Mouse (Mus musculus): ENCODE results near the gene Ttll13. TPM values are rescaled to one million over a fixed set of nuclear protein-coding genes. Genes with fewer than 3 reads are reported as not detected.

The Ttll13 gene
- polyA plus RNA-seq, 1 experiment = 0.79 TPM

DNA sequence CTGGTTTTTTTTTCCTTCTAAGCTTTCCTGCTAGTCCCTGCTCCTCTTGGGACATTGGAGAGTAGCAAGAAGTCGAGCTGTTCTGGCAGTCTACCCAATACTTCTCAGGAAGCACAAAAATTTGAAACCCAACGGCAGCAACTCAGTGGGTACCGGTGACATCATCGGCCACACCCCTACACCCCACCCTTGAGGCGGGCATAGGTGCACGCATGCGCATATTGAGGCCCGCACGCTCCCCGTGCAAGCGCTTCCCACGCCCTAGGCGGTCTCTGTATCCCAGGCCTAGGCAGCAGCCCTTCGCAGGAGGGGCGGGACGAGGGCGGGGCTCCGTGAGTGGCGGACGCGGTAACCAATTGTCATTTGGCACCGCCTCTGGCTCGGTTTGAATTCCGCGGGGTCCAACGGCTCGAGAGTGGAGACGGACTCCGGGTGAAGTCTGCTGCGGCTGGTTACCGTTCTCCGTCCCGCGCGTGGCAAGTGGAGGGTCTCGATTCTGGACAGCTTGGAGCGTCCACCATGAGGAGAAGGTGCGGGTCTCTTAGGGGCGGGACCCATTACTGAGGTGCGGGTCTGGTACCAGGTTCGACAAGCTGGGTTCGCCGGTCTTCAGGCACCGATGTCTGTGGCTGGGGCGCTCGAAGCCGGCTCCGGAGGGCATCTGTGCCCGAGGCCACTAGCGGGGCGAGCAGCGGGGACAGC lies 48.0 kb downstream of the Ttll13 start, which contains the start of gene Prc1:
Gene Prc1, plus strand, starts transcription at position 389 of the 702 bp plus-strand sequence.
- TF ChIP-seq CTCF (IDR thresholded peaks at IDR 0.05; ENCODE audit: borderline replicate concordance, extremely low read depth, insufficient read depth, insufficient read length) (no peak), POLR2A (IDR thresholded peaks at IDR 0.05; ENCODE audit: borderline replicate concordance, extremely low read depth, insufficient read depth, insufficient read length, poor library complexity, severe bottlenecking) (peak; percentile 36; the same call in 1 of the 2 replicates)
- DNase-seq (ENCODE audit: low read depth) = peak; percentile 99

DNA sequence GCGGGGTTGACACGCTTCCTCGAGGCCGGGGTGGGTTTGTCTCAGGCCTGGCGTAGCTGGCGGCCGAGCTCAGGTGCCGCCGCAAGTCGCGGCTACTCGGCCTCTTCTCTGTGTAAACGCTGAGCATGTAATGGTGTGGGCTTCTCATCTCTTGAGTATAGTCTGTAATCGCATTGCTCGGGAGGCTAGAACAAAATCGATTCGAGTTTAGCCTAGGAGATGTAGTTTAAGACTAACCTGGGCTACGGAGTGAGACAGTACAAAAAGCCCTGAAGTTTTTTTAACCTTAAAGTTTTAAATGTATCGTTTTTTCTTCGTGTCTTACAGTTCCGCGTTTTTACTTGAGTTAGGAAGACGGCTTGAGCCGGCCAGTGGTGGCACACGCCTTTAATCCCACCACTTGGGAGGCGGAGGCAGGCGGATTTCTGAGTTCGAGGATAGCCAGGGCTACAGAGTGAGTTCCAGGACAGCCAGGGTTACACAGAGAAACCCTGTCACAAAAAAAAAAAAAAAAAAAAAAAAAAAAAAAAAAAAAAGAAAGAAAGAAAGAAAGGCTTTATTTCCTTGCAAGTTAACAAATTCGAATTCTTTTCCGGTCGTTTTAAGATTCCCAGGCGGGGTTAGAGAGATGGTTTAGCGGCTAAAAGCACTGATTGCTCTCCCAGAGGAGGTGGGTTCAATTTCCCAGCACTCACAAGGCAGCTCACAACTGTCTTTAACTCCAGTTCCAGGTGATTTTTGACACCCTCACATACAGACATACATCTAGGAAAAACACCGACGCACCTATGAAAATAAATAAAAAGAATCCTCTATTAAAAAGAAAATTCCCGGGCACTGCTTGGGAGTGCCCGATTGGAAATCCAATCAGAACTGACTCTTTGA lies 48.8 kb downstream of the Ttll13 start:
- TF ChIP-seq CTCF (IDR thresholded peaks at IDR 0.05; ENCODE audit: borderline replicate concordance, extremely low read depth, insufficient read depth, insufficient read length) = no peak
- TF ChIP-seq POLR2A (IDR thresholded peaks at IDR 0.05; ENCODE audit: borderline replicate concordance, extremely low read depth, insufficient read depth, insufficient read length, poor library complexity, severe bottlenecking) = no peak
- DNase-seq (ENCODE audit: low read depth) = peak; percentile 54

GRCm38 (mm10) chr7:80296462-80296861 lies 50.3 kb downstream of the Ttll13 start:
- no peak for DNase-seq (ENCODE audit: low read depth)
- TF ChIP-seq POLR2A (IDR thresholded peaks at IDR 0.05; ENCODE audit: borderline replicate concordance, extremely low read depth, insufficient read depth, insufficient read length, poor library complexity, severe bottlenecking) = no peak
- TF ChIP-seq CTCF (IDR thresholded peaks at IDR 0.05; ENCODE audit: borderline replicate concordance, extremely low read depth, insufficient read depth, insufficient read length) = no peak

DNA sequence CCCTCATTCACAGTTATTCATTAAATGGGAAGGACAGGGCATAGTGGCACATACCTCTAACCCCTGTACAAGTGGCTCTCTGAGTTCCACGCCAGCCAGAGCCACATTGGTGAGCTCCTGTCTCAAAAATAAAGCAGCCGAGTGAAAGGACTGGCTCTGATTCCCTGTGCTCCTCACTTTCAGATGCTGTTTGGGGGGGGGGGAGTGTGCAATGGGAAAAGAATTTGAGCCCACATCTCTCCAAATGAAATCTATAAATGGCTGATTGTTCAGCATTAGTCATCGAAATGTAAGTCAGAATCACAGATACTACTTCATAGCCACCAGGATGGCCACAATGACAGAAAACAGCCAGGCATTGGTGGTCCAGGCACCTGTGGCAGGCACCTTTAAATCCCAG lies 50.9 kb downstream of the Ttll13 start:
- no peak for DNase-seq (ENCODE audit: low read depth)
- no peak for TF ChIP-seq CTCF (IDR thresholded peaks at IDR 0.05; ENCODE audit: borderline replicate concordance, extremely low read depth, insufficient read depth, insufficient read length)
- TF ChIP-seq POLR2A (IDR thresholded peaks at IDR 0.05; ENCODE audit: borderline replicate concordance, extremely low read depth, insufficient read depth, insufficient read length, poor library complexity, severe bottlenecking) = no peak

DNA sequence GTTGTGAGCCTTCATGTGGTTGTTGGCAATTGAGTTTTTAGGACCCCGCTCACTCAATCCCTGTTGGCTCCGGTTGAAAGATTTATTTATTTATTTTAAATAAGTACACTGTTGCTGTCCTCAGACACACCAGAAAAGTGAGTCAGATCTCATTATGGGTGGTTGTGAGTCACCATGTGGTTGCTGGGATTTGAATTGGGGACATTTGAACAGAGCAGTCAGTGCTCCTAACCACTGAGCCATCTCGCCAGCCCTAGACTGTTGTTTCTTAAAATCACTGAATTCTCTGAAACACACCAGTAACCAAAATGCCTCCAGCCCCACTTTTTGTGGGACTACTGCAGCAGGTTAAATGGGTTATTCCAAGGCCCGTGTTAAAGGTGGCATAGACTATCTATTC lies 52.6 kb downstream of the Ttll13 start:
- no peak for TF ChIP-seq CTCF (IDR thresholded peaks at IDR 0.05; ENCODE audit: borderline replicate concordance, extremely low read depth, insufficient read depth, insufficient read length)
- TF ChIP-seq POLR2A (IDR thresholded peaks at IDR 0.05; ENCODE audit: borderline replicate concordance, extremely low read depth, insufficient read depth, insufficient read length, poor library complexity, severe bottlenecking) = no peak
- no peak for DNase-seq (ENCODE audit: low read depth)

GRCm38 (mm10) chr7:80299568-80299967 lies 53.4 kb downstream of the Ttll13 start:
- no peak for TF ChIP-seq CTCF (IDR thresholded peaks at IDR 0.05; ENCODE audit: borderline replicate concordance, extremely low read depth, insufficient read depth, insufficient read length)
- TF ChIP-seq POLR2A (IDR thresholded peaks at IDR 0.05; ENCODE audit: borderline replicate concordance, extremely low read depth, insufficient read depth, insufficient read length, poor library complexity, severe bottlenecking) = no peak
- no peak for DNase-seq (ENCODE audit: low read depth)

DNA sequence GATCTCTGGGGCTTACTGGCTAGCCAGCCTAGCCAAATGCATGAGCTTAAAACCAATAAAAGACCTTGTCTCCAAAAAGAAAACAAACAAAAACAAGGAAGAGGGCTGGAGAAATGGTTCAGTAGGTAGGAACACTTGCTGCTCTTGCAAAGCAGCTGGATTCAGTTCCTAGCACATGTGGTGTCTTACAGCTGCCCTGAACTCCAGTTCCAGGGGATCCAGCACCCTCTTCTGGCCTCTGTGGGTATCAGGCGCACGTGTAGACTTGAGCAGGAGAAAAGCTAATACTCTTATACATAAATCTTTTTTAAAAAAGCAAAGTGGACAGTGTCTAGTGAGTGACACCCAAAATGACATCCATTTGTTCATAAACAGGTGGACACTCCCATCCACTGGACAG lies 55.3 kb downstream of the Ttll13 start:
- no peak for DNase-seq (ENCODE audit: low read depth)
- no peak for TF ChIP-seq POLR2A (IDR thresholded peaks at IDR 0.05; ENCODE audit: borderline replicate concordance, extremely low read depth, insufficient read depth, insufficient read length, poor library complexity, severe bottlenecking)
- no peak for TF ChIP-seq CTCF (IDR thresholded peaks at IDR 0.05; ENCODE audit: borderline replicate concordance, extremely low read depth, insufficient read depth, insufficient read length)

- no peak for DNase-seq (ENCODE audit: low read depth)
- TF ChIP-seq POLR2A (IDR thresholded peaks at IDR 0.05; ENCODE audit: borderline replicate concordance, extremely low read depth, insufficient read depth, insufficient read length, poor library complexity, severe bottlenecking) = no peak
- no peak for TF ChIP-seq CTCF (IDR thresholded peaks at IDR 0.05; ENCODE audit: borderline replicate concordance, extremely low read depth, insufficient read depth, insufficient read length)
Measured at GRCm38 (mm10) chr7:80307766-80308165, 61.6 kb downstream of the Ttll13 start.

Other genes with a start within 250 kb of the Ttll13 start
- 34.8 and 36.1 TPM in 2 replicates for gene Zfp710, start 221.6 kb upstream of the Ttll13 start, polyA plus RNA-seq (2012; rRNA removed)
- gene Idh2, start 131.0 kb upstream of the Ttll13 start, polyA plus RNA-seq (2012; rRNA removed) = 230 and 297 TPM in 2 replicates
- 14.7 and 23.6 TPM in 2 replicates for gene Sema4b, start 59.5 kb upstream of the Ttll13 start, polyA plus RNA-seq (2012; rRNA removed)
- 25.7 and 31.1 TPM in 2 replicates for gene Cib1, start 13.6 kb upstream of the Ttll13 start, polyA plus RNA-seq (2012; rRNA removed)
- gene Gdpgp1, start 13.5 kb upstream of the Ttll13 start, polyA plus RNA-seq (2012; rRNA removed) = 2.3 and 3.4 TPM in 2 replicates
- 50.9 and 65.2 TPM in 2 replicates for gene Ngrn, start 14.8 kb downstream of the Ttll13 start, polyA plus RNA-seq (2012; rRNA removed)
- gene Vps33b, start 23.3 kb downstream of the Ttll13 start, polyA plus RNA-seq (2012; rRNA removed) = 25.5 and 34.0 TPM in 2 replicates
- gene Prc1, start 48.1 kb downstream of the Ttll13 start, polyA plus RNA-seq (2012; rRNA removed) = 37.3 and 62.3 TPM in 2 replicates
- 22.2 and 30.1 TPM in 2 replicates for gene Rccd1, start 78.1 kb downstream of the Ttll13 start, polyA plus RNA-seq (2012; rRNA removed)
- 73.6 and 85.0 TPM in 2 replicates for gene Unc45a, start 94.6 kb downstream of the Ttll13 start, polyA plus RNA-seq (2012; rRNA removed)
- 45.0 and 61.4 TPM in 2 replicates for gene Hddc3, start 96.7 kb downstream of the Ttll13 start, polyA plus RNA-seq (2012; rRNA removed)
- gene Man2a2, start 125.0 kb downstream of the Ttll13 start, polyA plus RNA-seq (2012; rRNA removed) = 59.9 and 78.3 TPM in 2 replicates
- gene Fes, start 141.6 kb downstream of the Ttll13 start, polyA plus RNA-seq (2012; rRNA removed) = 7.1 and 8.0 TPM in 2 replicates
- gene Furin, start 159.1 kb downstream of the Ttll13 start, polyA plus RNA-seq (2012; rRNA removed) = 13.3 and 22.8 TPM in 2 replicates

Measured in brain, embryonic 14.5 days (tissue).